Mouse (Mus musculus) C2C12 (cell line): ENCODE measurements at regions not wholly inside any gene's neighbourhood (a gene's known extent, or its start where the extent isn't known, plus 50 kb on each side); places are given as distances from the start of the nearest gene placed in this dataset.

ENCODE experiments used
- H3K27me3 ChIP-seq: one replicate; pipeline ENCODE4 v1.6.1; 2011; ENCODE audit not compliant: control insufficient read depth, insufficient read depth, insufficient read length
- H3K36me3 ChIP-seq: one replicate; pipeline ENCODE4 v1.6.1; 2011; ENCODE audit not compliant: control insufficient read depth, insufficient read depth
- H3K4me3 ChIP-seq: one replicate; pipeline ENCODE4 v1.5.1; 2011; ENCODE audit warnings: mild to moderate bottlenecking, control low read depth; ENCODE audit not compliant: poor library complexity, insufficient read depth, severe bottlenecking
- H3K79me2 ChIP-seq: one replicate; pipeline ENCODE4 v1.6.1; 2011; ENCODE audit not compliant: control insufficient read depth, insufficient read depth
- H3K79me3 ChIP-seq: one replicate; pipeline ENCODE4 v1.6.1; 2011; ENCODE audit warnings: low read depth, control low read depth
- H3ac ChIP-seq: one replicate; pipeline ENCODE3; 2011; ENCODE audit warnings: low read depth; ENCODE audit not compliant: control insufficient read depth, insufficient read length
- CEBPB ChIP-seq: IDR thresholded peaks from one replicate; pipeline ENCODE4 v1.6.1; 2011; ENCODE audit warnings: low read depth, mild to moderate bottlenecking, control low read depth, moderate library complexity
- CTCF ChIP-seq: IDR thresholded peaks from one replicate; pipeline ENCODE4 v1.5.1; 2011; ENCODE audit not compliant: control insufficient read depth, insufficient read depth, insufficient read length
- FOSL1 ChIP-seq: IDR thresholded peaks from one replicate; pipeline ENCODE4 v1.8.0; 2011; ENCODE audit warnings: mild to moderate bottlenecking, low read length; ENCODE audit not compliant: poor library complexity, insufficient read depth, severe bottlenecking
- MAX ChIP-seq: IDR thresholded peaks from one replicate; pipeline ENCODE4 v1.6.1; 2011; ENCODE audit warnings: mild to moderate bottlenecking, control low read depth
- MYOD1 ChIP-seq: IDR thresholded peaks from one replicate; pipeline ENCODE4 v1.6.1; 2011; ENCODE audit warnings: low read depth; ENCODE audit not compliant: control insufficient read depth, insufficient read length
- MYOG ChIP-seq: IDR thresholded peaks from one replicate; pipeline ENCODE4 v1.6.1; 2011; ENCODE audit not compliant: control insufficient read depth, insufficient read length; ENCODE audit errors: extremely low read depth
- USF1 ChIP-seq: IDR thresholded peaks from one replicate; pipeline ENCODE4 v1.6.1; 2011; ENCODE audit warnings: low read depth, mild to moderate bottlenecking, control low read depth, moderate library complexity

GRCm38 (mm10) chr3:154513566-154513965, 82.9 kb upstream of the Cryz start:
- no peak overlapping the region for H3K4me3 ChIP-seq
- H3ac ChIP-seq: no peak overlapping the region
- H3K36me3 ChIP-seq: no peaks in the 10 kb centered on the region
- no peaks in the 10 kb centered on the region for H3K79me3 ChIP-seq
- TF ChIP-seq MYOG (no peak), CTCF (no peak), MYOD1 (no peak)
- no peaks in the 10 kb centered on the region for H3K27me3 ChIP-seq
- no peaks in the 10 kb centered on the region for H3K79me2 ChIP-seq

- no peaks in the 10 kb centered on the region for H3K36me3 ChIP-seq
- no peak overlapping the region for H3K4me3 ChIP-seq
- TF ChIP-seq CTCF: no peak
- no peak for TF ChIP-seq MYOD1
- no peak for TF ChIP-seq USF1
- no peak for TF ChIP-seq FOSL1
- TF ChIP-seq CEBPB: no peak
- no peak for TF ChIP-seq MYOG
- no peak for TF ChIP-seq MAX
- no peaks in the 10 kb centered on the region for H3K79me3 ChIP-seq
- H3K79me2 ChIP-seq: no peaks in the 10 kb centered on the region
- no peak overlapping the region for H3ac ChIP-seq
- no peaks in the 10 kb centered on the region for H3K27me3 ChIP-seq
These were observed 86.4 kb upstream of the Cryz start for GRCm38 (mm10) chr3:154510160-154510559.

DNA sequence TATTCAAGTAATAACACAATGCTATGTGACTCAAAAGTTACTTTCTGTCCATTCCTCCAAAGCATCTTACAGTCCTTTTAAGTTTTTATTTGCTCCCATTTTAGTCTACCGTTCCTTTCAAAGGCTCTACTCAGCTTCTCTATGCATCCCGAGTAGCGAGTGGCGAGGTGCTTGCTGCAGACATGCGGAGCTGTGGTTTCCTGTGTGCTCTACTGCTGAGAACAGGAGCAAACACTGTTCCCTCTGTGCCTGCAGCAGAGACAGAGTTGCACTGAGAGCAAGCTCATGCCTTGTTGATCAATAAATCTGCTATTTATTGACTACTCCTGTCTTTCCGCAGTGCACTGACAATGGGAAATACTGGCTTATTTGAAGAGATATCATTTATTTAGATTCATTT, 87.1 kb upstream of the Cryz start:
- Histone ChIP-seq H3K79me3 (no peaks in the 10 kb centered on the region), H3K79me2 (no peaks in the 10 kb centered on the region), H3K36me3 (no peaks in the 10 kb centered on the region), H3K4me3 (no peak overlapping the region), H3ac (no peak overlapping the region), H3K27me3 (no peaks in the 10 kb centered on the region)
- no peak for TF ChIP-seq MYOD1
- TF ChIP-seq MYOG: no peak
- TF ChIP-seq CEBPB: no peak
- TF ChIP-seq FOSL1: no peak
- no peak for TF ChIP-seq CTCF
- no peak for TF ChIP-seq MAX
- TF ChIP-seq USF1: no peak

- no peak for TF ChIP-seq CEBPB
- no peak for TF ChIP-seq USF1
- no peak for TF ChIP-seq MYOG
- TF ChIP-seq MYOD1: no peak
- TF ChIP-seq MAX: no peak
- no peak for TF ChIP-seq CTCF
- no peak for TF ChIP-seq FOSL1
- Histone ChIP-seq H3K27me3 (no peaks in the 10 kb centered on the region), H3K36me3 (no peaks in the 10 kb centered on the region), H3K79me3 (no peaks in the 10 kb centered on the region), H3K4me3 (no peak overlapping the region), H3K79me2 (no peaks in the 10 kb centered on the region), H3ac (no peak overlapping the region)
These were observed 103.1 kb upstream of the Cryz start for GRCm38 (mm10) chr3:154493387-154493920.

GRCm38 (mm10) chr3:154472426-154472825, 124.1 kb upstream of the Cryz start:
- no peaks in the 10 kb centered on the region for H3K27me3 ChIP-seq
- H3K79me3 ChIP-seq: no peaks in the 10 kb centered on the region
- TF ChIP-seq USF1: no peak
- TF ChIP-seq FOSL1: no peak
- no peak for TF ChIP-seq MYOG
- TF ChIP-seq MYOD1: no peak
- no peak for TF ChIP-seq MAX
- TF ChIP-seq CTCF: no peak
- no peak for TF ChIP-seq CEBPB
- no peak overlapping the region for H3K4me3 ChIP-seq
- H3K36me3 ChIP-seq: no peaks in the 10 kb centered on the region
- no peak overlapping the region for H3ac ChIP-seq
- H3K79me2 ChIP-seq: no peaks in the 10 kb centered on the region

GRCm38 (mm10) chr3:154467581-154468374, 128.7 kb upstream of the Cryz start:
- no peaks in the 10 kb centered on the region for H3K27me3 ChIP-seq

More at GRCm38 (mm10) chr3:154467581-154468374, 128.7 kb upstream of the Cryz start:
- no peak for TF ChIP-seq USF1
- no peak for TF ChIP-seq MYOG
- TF ChIP-seq CEBPB: no peak
- TF ChIP-seq CTCF: no peak
- TF ChIP-seq MAX: no peak
- no peak for TF ChIP-seq MYOD1
- no peak for TF ChIP-seq FOSL1
- Histone ChIP-seq H3K79me2 (no peaks in the 10 kb centered on the region), H3ac (no peak overlapping the region), H3K4me3 (no peak overlapping the region), H3K36me3 (no peaks in the 10 kb centered on the region), H3K79me3 (no peaks in the 10 kb centered on the region)
